Mouse (Mus musculus) T-helper 17 cell (primary cell): ENCODE measurements at regions not wholly inside any gene's neighbourhood (a gene's known extent, or its start where the extent isn't known, plus 50 kb on each side); places are given as distances from the start of the nearest gene placed in this dataset.

ENCODE experiments used
- in situ Hi-C, 2 experiments: fragments of 300-600 bp; cut with MboI, MseI; formaldehyde crosslinking; loops; 1 replicate in 1 of 2; 2 replicates in 1 of 2; pipeline ENCODE4 v1.15.1; 2025; ENCODE audit warnings: high pct_unique_total_duplicates in 2 of 2

DNA sequence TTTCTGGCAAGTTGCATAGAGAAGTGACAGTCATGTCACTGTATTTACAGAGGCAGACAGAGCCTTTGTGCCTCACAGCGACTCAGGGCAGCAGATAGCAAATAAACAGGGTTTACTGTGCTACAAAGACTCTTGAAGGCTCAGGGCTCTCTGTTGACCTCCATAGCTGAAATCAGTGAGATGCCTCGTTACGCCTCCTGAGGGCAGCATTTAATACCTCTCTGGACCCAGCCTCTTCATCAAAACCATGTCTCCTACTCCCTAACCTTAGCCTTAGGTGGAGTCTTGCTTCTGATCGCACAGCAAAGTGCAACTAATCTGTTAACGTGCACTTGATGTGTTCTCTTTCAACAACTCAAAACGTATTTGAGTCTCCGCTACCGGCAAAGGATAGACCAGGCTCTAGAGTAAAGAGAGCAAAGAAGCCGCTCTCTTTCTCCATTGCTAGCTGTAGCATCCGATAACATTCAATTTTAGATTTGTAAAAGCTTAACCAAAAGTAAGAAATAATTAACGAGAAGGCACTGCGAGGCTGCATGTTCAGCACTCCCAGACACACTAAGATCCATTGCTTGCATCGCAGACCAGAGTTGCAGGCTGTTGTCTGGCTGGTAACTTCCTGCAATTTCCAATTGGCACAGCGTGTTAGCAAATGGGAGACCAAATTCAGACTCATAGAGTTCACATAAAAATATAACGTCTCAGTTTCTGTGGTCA is 101.1 kb upstream of the Man2a1 start:
- in situ Hi-C loops = no loop called here

DNA sequence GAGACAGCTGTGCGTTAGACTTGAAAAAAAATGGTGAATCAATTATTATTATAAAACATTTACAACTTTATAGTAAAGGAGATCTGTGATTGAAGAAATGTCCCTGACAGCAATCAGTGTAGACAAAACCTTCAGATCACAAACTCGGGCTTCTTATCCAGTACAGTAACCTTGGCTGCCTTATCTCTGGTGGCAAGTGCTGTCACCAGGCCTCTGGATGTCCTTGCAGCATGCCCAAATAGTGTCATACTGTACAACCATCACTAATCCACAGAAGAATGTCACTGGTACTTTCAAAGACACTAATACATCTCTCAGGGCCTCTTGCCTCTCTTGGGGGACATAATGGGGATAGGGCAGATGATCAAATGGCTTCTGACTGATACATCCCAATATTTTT is 98.2 kb upstream of the Man2a1 start:
- in situ Hi-C loops = no loop called here

GRCm38 (mm10) chr17:64505956-64506355 is 94.6 kb upstream of the Man2a1 start:
- in situ Hi-C loops = no loop called here

DNA sequence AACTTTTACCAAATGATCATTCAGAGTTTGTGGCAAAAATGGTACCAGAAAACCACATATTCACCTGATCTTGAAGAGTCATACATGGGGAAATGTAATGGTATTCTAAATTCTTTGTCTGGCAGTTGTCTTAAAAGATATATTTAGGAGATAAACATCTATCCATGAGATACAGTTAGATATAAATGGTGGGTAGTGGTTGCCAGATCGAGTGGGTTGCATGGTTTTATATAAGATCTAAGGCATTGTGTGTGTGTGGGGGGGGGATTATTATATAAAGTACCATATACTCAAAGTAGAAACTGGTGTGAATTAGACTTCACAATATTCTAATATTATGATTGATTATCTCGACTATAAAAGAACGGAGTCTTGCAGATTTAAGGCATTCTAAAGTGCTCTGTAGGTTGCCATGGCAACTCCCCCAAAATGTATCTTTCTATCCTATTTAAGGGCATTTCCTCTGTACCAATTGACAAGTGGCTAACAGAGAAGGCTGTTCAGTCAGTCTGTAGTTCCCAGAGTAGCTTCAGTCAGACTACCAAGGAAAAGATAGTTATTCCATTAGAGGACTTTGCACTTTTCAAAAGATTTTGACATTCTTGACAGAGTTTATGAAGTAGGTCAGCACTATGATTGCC is 89.3 kb upstream of the Man2a1 start:
- in situ Hi-C loops = no loop called here

DNA sequence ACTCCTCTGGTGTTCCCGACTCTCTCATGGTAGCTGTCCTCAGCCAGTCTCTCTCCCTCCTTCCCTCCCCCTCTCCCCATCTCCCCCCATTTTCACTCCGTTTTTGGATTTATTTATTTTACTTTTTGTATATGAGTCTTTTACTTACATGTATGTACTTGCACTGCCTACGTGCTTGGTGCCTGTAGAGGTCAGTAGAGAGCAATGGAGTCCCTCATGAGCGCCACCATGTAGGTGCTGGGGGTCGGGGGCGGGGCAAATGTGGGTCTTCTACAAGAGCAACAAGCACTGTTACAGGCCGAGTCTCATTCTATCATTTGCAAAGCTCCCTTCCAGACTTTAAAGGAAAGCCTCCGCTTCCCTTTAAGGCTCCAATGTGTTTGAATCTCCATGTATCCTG is 78.3 kb upstream of the Man2a1 start:
- in situ Hi-C loops = loop anchor here in 1 of 2 experiments (10.0 kb wide), 1 partner anchor 353 kb away; no protein-coding TSS in a partner anchor

DNA sequence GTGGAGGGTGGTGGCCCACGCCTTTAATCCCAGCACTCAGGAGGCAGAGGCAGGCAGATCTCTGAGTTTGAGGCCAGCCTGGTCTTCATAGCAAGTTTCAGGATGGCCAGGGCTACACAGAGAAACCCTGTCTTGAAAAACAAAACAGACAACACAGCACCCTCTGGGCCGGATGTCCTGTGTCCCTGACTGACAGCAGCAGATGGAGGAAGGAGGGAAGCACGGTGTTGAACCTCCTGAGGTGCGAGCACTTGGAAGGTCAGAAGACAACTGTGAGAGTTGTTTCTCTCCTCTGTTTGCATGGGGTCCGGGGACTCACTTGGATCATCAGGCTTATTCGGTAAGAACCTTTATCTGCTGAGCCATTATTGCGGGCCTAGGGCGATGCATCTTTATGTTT is 76.6 kb upstream of the Man2a1 start:
- in situ Hi-C loops = loop anchor here in 1 of 2 experiments (10.0 kb wide), 1 partner anchor 351 kb away; no protein-coding TSS in a partner anchor

GRCm38 (mm10) chr17:64527817-64528216 is 72.7 kb upstream of the Man2a1 start:
- in situ Hi-C loops = loop anchor here in 1 of 2 experiments (10.0 kb wide), 1 partner anchor 347 kb away; no protein-coding TSS in a partner anchor

DNA sequence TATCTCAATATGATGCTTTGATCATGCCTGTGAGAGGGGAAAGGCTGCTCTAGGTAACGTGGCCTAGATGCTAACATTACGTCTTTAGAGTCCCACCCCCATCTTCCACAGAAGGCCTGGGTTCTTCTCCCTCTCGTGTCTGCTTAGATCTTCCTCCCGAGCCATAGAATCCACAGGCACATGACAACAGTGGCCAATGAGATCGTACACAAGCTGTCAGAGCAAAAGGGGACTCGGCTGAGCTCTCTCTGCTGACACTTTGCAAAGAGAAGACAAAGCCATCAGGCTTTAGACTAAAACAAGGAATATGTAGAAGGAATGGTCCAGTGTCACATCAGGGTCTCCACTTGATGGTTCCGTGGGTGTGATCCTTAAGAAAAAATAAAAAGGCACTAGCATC is 72.1 kb upstream of the Man2a1 start:
- in situ Hi-C loops = loop anchor here in 1 of 2 experiments (10.0 kb wide), 1 partner anchor 346 kb away; no protein-coding TSS in a partner anchor

DNA sequence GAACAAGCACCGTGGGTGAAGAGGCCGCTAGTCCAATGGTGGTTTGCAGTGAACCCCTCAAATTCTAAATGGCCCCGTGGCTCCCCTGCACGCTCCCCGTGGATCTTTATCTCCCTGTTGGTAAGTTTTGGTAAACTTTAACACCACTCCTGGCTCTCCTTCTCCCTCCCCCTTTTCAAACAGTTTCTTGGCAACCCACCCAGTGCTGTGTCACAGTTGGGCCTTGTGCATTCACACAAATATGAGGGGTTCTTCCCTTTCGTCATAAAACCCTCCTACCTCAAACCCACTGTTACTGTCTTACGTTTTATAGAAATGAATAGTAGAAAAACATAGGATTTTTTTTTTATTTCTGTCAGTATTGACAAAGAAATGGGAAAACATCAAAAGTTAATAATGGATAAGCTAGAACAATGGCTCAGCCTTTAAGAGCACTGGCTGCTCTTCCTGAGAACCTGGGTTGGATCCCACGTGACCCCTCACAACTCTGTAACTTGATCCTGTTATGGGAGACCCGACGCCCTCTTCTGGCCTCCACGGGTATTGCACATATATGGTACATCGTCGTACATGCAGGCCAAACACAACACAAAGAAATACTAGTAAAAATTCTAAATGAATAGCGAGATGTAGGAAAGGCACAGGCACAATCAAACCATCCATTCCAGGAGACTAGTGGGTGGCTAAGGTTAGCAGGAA is 71.1 kb upstream of the Man2a1 start:
- in situ Hi-C loops = loop anchor here in 1 of 2 experiments (10.0 kb wide), 1 partner anchor 345 kb away; no protein-coding TSS in a partner anchor

- in situ Hi-C loops = no loop called here
These were observed 69.4 kb upstream of the Man2a1 start for GRCm38 (mm10) chr17:64531150-64531549.

- in situ Hi-C loops = no loop called here
These were observed 66.2 kb upstream of the Man2a1 start for GRCm38 (mm10) chr17:64534323-64534722.

DNA sequence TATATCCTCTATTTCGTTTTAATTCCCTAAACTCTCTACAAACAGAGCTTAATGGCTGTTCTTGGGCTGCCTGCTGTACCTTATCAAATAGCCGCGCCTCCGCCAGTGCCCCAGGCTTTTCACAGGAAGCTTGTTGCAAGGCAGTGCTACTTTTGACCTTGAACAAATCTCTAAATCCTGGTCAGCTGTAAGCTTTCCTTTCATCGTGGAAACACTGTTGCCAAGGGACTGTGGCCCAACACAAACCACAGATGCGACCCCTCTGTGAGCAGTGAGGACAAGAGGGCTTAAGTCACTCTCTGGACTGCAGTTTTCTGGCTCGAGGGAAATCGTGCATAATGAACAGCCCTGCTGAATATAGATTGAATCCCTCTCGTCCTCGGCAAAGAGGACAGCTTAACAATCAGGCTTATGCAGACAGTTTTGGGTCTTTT is 62.0 kb upstream of the Man2a1 start:
- in situ Hi-C loops = no loop called here

- in situ Hi-C loops = no loop called here
These were observed 60.1 kb upstream of the Man2a1 start for GRCm38 (mm10) chr17:64540411-64540810.

DNA sequence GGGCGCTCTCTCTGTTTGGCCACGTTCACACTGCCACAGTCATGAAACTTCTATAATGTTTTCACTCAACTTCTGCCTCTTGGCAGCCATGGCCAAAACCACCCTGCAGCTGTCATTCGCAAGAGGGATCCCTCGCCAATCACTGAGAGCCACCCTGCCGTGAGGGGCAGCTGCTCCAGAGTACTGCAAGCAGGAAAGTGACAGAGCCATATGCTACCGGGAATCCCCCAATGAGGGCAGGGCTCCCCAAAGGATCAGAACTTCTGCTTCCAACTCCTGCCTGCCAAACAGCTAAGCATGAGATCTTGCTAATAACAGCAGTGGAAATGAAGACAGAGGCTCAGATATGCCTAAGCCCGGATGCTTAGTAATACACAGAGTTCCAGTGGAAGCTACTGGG is 52.0 kb upstream of the Man2a1 start:
- in situ Hi-C loops = no loop called here

DNA sequence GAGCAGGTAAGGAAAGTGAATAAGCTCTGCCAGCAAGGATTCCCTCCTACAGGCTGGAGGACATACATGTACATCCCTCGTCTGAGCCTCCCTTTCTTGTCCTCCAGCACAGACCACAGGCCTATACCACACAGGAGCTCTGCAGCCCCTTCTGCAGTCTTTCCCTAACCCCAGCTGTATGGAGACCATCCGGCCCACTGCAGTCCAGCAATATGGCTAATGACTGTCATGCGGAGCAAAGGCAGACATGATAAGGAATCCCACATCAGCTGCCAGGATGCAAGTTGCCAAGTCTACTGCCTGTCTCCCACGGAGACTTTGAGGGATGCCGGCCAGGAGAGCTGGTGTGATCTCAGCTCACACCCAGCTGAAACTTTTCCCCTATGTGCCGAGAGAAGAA is 50.5 kb upstream of the Man2a1 start:
- in situ Hi-C loops = no loop called here
